Mouse (Mus musculus) hindbrain, embryonic 16.5 days (tissue): ENCODE measurements around the gene Wdr83os. TPM values are rescaled to one million over a fixed set of nuclear protein-coding genes. Genes with fewer than 3 reads are reported as not detected.

Experiments
- ATAC-seq: fragments of 200-750 bp; cut with Nextera tagmentation; 2 replicates; pipeline ENCODE4 v1.8.0; 2017; ENCODE audit warnings: moderate TSS enrichment, moderate library complexity
- H3K27ac ChIP-seq: fragments of 300-500 bp; sonication (generic); 2 replicates; pipeline ENCODE4 v1.5.1; 2014; ENCODE audit warnings: low read depth, mild to moderate bottlenecking, control low read depth, low read length, moderate library complexity
- H3K27me3 ChIP-seq: fragments of 300-500 bp; sonication (generic); replicated peaks from 2 replicates; pipeline ENCODE4 v1.6.1; 2014; ENCODE audit warnings: low read length; ENCODE audit not compliant: control insufficient read depth, insufficient read depth
- H3K36me3 ChIP-seq: fragments of 300-500 bp; sonication (generic); 2 replicates; pipeline ENCODE4 v1.6.1; 2014; ENCODE audit warnings: mild to moderate bottlenecking, low read length, moderate library complexity, mixed read lengths; ENCODE audit not compliant: control insufficient read depth, insufficient read depth
- H3K4me1 ChIP-seq: fragments of 300-500 bp; sonication (generic); 2 replicates; pipeline ENCODE4 v1.6.1; 2014; ENCODE audit warnings: low read depth, low read length; ENCODE audit not compliant: control insufficient read depth, insufficient read depth
- H3K4me2 ChIP-seq: fragments of 300-500 bp; sonication (generic); 2 replicates; pipeline ENCODE4 v1.6.1; 2014; ENCODE audit warnings: mild to moderate bottlenecking, low read length, control low read depth, moderate library complexity
- H3K4me3 ChIP-seq: fragments of 300-500 bp; sonication (generic); 2 replicates; pipeline ENCODE4 v1.5.1; 2014; ENCODE audit warnings: mild to moderate bottlenecking, low read length, control low read depth, moderate library complexity
- H3K9ac ChIP-seq: fragments of 300-500 bp; sonication (generic); 2 replicates; pipeline ENCODE4 v1.6.1; 2014; ENCODE audit warnings: low read depth, mild to moderate bottlenecking, control low read depth, low read length, moderate library complexity
- H3K9me3 ChIP-seq: fragments of 300-500 bp; sonication (generic); 2 replicates; pipeline ENCODE4 v1.6.1; 2014; ENCODE audit warnings: mild to moderate bottlenecking, low read length, moderate library complexity; ENCODE audit not compliant: control insufficient read depth
- WGBS: fragments of 180-500 bp; shearing (Covaris S2); extraction: QIAGEN DNeasy Blood & Tissue Kit; methylation state at CpG from one replicate; pipeline ENCODE4 v1.1.7; 2014; 5-methylcytosine and 5-hydroxymethylcytosine counted together
- microRNA-seq: library from miRNA; unstranded; fragments of <30 nt; microRNA quantifications from one replicate; pipeline ENCODE4, GENCODE M21; 2017
- polyA plus RNA-seq: library from polyadenylated mRNA; unstranded; fragments of >200 nt; fragmentation: Nextera tagmentation; extraction: Ambion mirVana; gene quantifications from 2 replicates; pipeline ENCODE4 v1.2.1, GENCODE M21; 2015

The Wdr83os gene
- polyA plus RNA-seq, 1 experiment from 2014 or later, result 116 TPM

DNA sequence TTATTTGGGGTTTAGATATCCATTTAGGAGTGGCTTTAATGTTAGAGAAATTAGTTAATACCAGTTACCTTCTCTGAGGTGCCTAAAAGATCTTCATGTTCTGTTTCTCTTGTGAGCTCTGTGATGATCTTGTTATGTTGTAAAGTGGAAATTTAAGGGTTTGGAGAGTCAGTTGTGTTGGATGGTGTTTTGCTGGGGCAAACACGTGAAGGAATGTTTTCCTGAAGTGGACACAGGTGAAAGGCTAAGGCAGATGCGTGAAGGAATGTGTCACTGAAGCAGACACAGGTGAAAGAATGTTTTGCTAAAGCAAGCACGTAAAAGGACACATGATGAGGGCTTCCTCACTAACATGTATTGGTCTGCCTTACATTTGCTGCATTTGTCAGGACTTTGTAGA, 42.5 kb downstream of the Wdr83os start, which contains the start of gene Zfp791:
Gene Zfp791, minus strand, starts transcription at position 101 of the 400 bp plus-strand sequence.
- no peak for ATAC-seq
- Histone ChIP-seq H3K9ac (no peak within 1 kb of the TSS), H3K4me3 (no peak within 1 kb of the TSS), H3K4me1 (peaks cover 5% of the 10 kb centered on the region), H3K9me3 (no peaks in the 10 kb centered on the region), H3K4me2 (no peak within 1 kb of the TSS), H3K36me3 (no peaks in the 10 kb centered on the region), H3K27me3 (no peaks in the 10 kb centered on the region; the same call in 1 of the 2 replicates), H3K27ac (no peak within 1 kb of the TSS)
- WGBS, result 76% methylated on average over 3 of the region's 3 CpGs

DNA sequence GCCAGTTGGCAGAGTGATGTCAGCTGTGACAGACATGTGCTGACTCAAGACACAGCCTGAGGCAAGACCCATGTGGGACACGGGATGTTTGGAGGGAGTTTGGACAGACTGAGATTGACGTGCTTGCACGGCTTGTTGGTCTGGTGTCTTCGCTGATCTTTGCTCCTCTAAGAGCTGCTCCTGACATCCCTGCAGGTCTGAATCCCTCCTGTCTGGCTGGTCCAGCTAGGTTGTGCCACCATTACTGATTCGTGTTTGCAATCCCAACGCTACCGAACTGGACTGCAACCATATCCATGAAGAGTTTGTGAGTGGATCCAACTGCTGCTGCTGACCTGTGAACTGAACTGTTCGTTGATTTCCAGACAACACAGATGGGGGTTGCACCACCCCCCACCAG, 43.2 kb downstream of the Wdr83os start:
- H3K27me3 ChIP-seq, result no peaks in the 10 kb centered on the region; the same call in 1 of the 2 replicates
- H3K9ac ChIP-seq, result no peak overlapping the region
- 90% methylated on average over 8 of the region's 8 CpGs for WGBS
- H3K4me1 ChIP-seq, result peaks cover 4% of the 10 kb centered on the region
- no peaks in the 10 kb centered on the region for H3K36me3 ChIP-seq
- H3K27ac ChIP-seq, result no peak overlapping the region
- no peaks in the 10 kb centered on the region for H3K9me3 ChIP-seq
- no peak overlapping the region for H3K4me2 ChIP-seq
- no peak for ATAC-seq
- no peak overlapping the region for H3K4me3 ChIP-seq

Small RNAs within 50 kb of the gene (microRNA-seq; reads per million reads assigned to microRNA genes)
- gene Gm23388 (3.5 reads per million, percentile 10 among the genes with 10 or more reads in this experiment), gene Mir7070 (1.9 reads per million)

Other genes starting within 250 kb of the Wdr83os start
- gene Gadd45gip1, start 249.2 kb upstream of the Wdr83os start, polyA plus RNA-seq, result 40.6 and 40.7 TPM in 2 replicates
- gene Rad23a, start 240.1 kb upstream of the Wdr83os start, polyA plus RNA-seq, result 78.2 and 95.4 TPM in 2 replicates
- 743 and 792 TPM in 2 replicates for gene Calr, start 233.8 kb upstream of the Wdr83os start, polyA plus RNA-seq
- 112 and 114 TPM in 2 replicates for gene Farsa, start 223.8 kb upstream of the Wdr83os start, polyA plus RNA-seq
- gene Syce2, start 208.6 kb upstream of the Wdr83os start, polyA plus RNA-seq, result 38.1 and 46.6 TPM in 2 replicates
- 41.4 and 42.8 TPM in 2 replicates for gene Gcdh, start 186.8 kb upstream of the Wdr83os start, polyA plus RNA-seq
- gene Klf1, start 178.8 kb upstream of the Wdr83os start, polyA plus RNA-seq, result 0.39 and 0.56 TPM in 2 replicates
- 6.4 and 7.0 TPM in 2 replicates for gene Dnase2a, start 172.2 kb upstream of the Wdr83os start, polyA plus RNA-seq
- 71.4 and 77.4 TPM in 2 replicates for gene Mast1, start 143.4 kb upstream of the Wdr83os start, polyA plus RNA-seq
- 3.0 and 3.2 TPM in 2 replicates for gene Rtbdn, start 133.7 kb upstream of the Wdr83os start, polyA plus RNA-seq
- not detected in 2 replicates for gene Gm49661, start 111.3 kb upstream of the Wdr83os start, polyA plus RNA-seq
- 1,040 and 1,063 TPM in 2 replicates for gene Prdx2, start 111.2 kb upstream of the Wdr83os start, polyA plus RNA-seq
- gene Rnaseh2a, start 111.0 kb upstream of the Wdr83os start, polyA plus RNA-seq, result 55.8 and 57.5 TPM in 2 replicates
- 4.3 and 5.3 TPM in 2 replicates for gene Junb, start 102.0 kb upstream of the Wdr83os start, polyA plus RNA-seq
- gene Hook2, start 90.1 kb upstream of the Wdr83os start, polyA plus RNA-seq, result 37.9 and 39.6 TPM in 2 replicates
- gene Best2, start 66.2 kb upstream of the Wdr83os start, polyA plus RNA-seq, result 0.10 and 0.21 TPM in 2 replicates
- gene Asna1, start 55.5 kb upstream of the Wdr83os start, polyA plus RNA-seq, result 159 and 170 TPM in 2 replicates
- 100 and 110 TPM in 2 replicates for gene Trir, start 53.9 kb upstream of the Wdr83os start, polyA plus RNA-seq
- 61.2 and 62.7 TPM in 2 replicates for gene Tnpo2, start 43.8 kb upstream of the Wdr83os start, polyA plus RNA-seq
- gene Fbxw9, start 20.7 kb upstream of the Wdr83os start, polyA plus RNA-seq, result 75.8 and 83.2 TPM in 2 replicates
- 1.2 TPM in 1 of 2 replicates, not detected in the other for gene Gm5741, start 12.8 kb upstream of the Wdr83os start, polyA plus RNA-seq
- gene Dhps, start 9.0 kb upstream of the Wdr83os start, polyA plus RNA-seq, result 112 and 119 TPM in 2 replicates
- 45.5 and 50.6 TPM in 2 replicates for gene Wdr83, start 566 bp downstream of the Wdr83os start, polyA plus RNA-seq
- gene Man2b1, start 2.5 kb downstream of the Wdr83os start, polyA plus RNA-seq, result 23.1 TPM in 2 replicates
- gene Zfp791, start 42.4 kb downstream of the Wdr83os start, polyA plus RNA-seq, result 4.3 and 4.6 TPM in 2 replicates
- gene Cks1brt, start 71.2 kb downstream of the Wdr83os start, polyA plus RNA-seq, result not detected in 2 replicates
- gene Olfr371, start 145.2 kb downstream of the Wdr83os start, polyA plus RNA-seq, result not detected in 2 replicates
- 64.4 and 69.4 TPM in 2 replicates for gene Orc6, start 218.9 kb downstream of the Wdr83os start, polyA plus RNA-seq
- 183 and 185 TPM in 2 replicates for gene Vps35, start 219.1 kb downstream of the Wdr83os start, polyA plus RNA-seq